Mouse (Mus musculus) liver, embryonic 14.5 days (tissue): Measurements from ENCODE around the gene Trex2. TPM values are rescaled to one million over a fixed set of nuclear protein-coding genes. Genes with fewer than 3 reads are reported as not detected.

Experiments
- ATAC-seq: fragments of 200-750 bp; cut with Nextera tagmentation; 2 replicates; pipeline ENCODE4 v1.8.0; 2017; ENCODE audit warnings: moderate number of reproducible peaks, mild to moderate bottlenecking, moderate library complexity; ENCODE audit not compliant: insufficient read depth
- DNase-seq, 3 experiments: peaks; one replicate each; pipeline ENCODE4 v3.0.0-alpha.2; 2012 to 2013; ENCODE audit warnings: low read depth in 3 of 3, low spot score in 3 of 3
- H3K27ac ChIP-seq: fragments of 300-500 bp; sonication (generic); 2 replicates; pipeline ENCODE4 v1.5.1; 2014; ENCODE audit warnings: moderate library complexity, mild to moderate bottlenecking, control low read depth, inconsistent platforms
- H3K27me3 ChIP-seq: fragments of 300-500 bp; sonication (generic); 2 replicates; pipeline ENCODE4 v1.6.1; 2014; ENCODE audit warnings: mild to moderate bottlenecking, low read length, moderate library complexity; ENCODE audit not compliant: control insufficient read depth, insufficient read depth
- H3K36me3 ChIP-seq: fragments of 300-500 bp; sonication (generic); replicated peaks from 2 replicates; pipeline ENCODE4 v1.6.1; 2014; ENCODE audit warnings: low read depth; ENCODE audit not compliant: control insufficient read depth, insufficient read depth
- H3K4me1 ChIP-seq, 2 experiments: fragments of 200-500 bp in 1 of 2; fragments of 300-500 bp in 1 of 2; sonication (generic) in 1 of 2; replicated peaks; 2 replicates each; pipeline ENCODE4 v1.6.1; 2012 to 2014; ENCODE audit warnings: antibody characterized with exemption in 1 of 2, inconsistent platforms in 1 of 2, low read length in 1 of 2; ENCODE audit not compliant: control insufficient read depth in 2 of 2, insufficient read depth in 2 of 2
- H3K4me2 ChIP-seq: fragments of 300-500 bp; sonication (generic); 2 replicates; pipeline ENCODE4 v1.6.1; 2014; ENCODE audit warnings: low read depth, mild to moderate bottlenecking, control low read depth, moderate library complexity
- H3K4me3 ChIP-seq, 2 experiments: fragments of 200-500 bp in 1 of 2; fragments of 300-500 bp in 1 of 2; sonication (generic) in 1 of 2; 2 replicates each; pipeline ENCODE4 v1.5.1; 2012 to 2014; ENCODE audit warnings: low read depth in 2 of 2, low read length in 2 of 2, mild to moderate bottlenecking in 2 of 2, control low read depth in 1 of 2, inconsistent platforms in 1 of 2, moderate library complexity in 1 of 2; ENCODE audit not compliant: insufficient read depth in 1 of 2
- H3K9ac ChIP-seq: fragments of 300-500 bp; sonication (generic); replicated peaks from 2 replicates; pipeline ENCODE4 v1.6.1; 2014; ENCODE audit warnings: mild to moderate bottlenecking, control low read depth, moderate library complexity
- H3K9me3 ChIP-seq: fragments of 300-500 bp; sonication (generic); 2 replicates; pipeline ENCODE4 v1.6.1; 2016; ENCODE audit warnings: low read length, mixed read lengths; ENCODE audit not compliant: control insufficient read depth
- CTCF ChIP-seq: IDR thresholded peaks from 2 replicates; pipeline ENCODE4 v1.5.1; 2016; ENCODE audit warnings: antibody characterized with exemption, low read depth, control low read depth
- EP300 ChIP-seq: IDR thresholded peaks from 2 replicates; pipeline ENCODE4 v1.6.1; 2016; ENCODE audit warnings: antibody characterized with exemption, low read depth
- WGBS: fragments of 180-500 bp; shearing (Covaris S2); extraction: QIAGEN DNeasy Blood & Tissue Kit; methylation state at CpG from one replicate; pipeline ENCODE4 v1.1.7; 2014; ENCODE audit not compliant: insufficient replicate concordance; 5-methylcytosine and 5-hydroxymethylcytosine counted together
- polyA plus RNA-seq, 2 experiments: library from polyadenylated mRNA; depleted of rRNA in 1 of 2; stranded (reverse) in 1 of 2; unstranded in 1 of 2; fragments of >200 nt; fragmentation: Nextera tagmentation in 1 of 2; extraction: Ambion mirVana in 1 of 2; gene quantifications; 2 replicates each; pipeline versions ENCODE4 v1.2.1 to v1.2.3; 2012 to 2014

Gene Trex2
- polyA plus RNA-seq, 2 experiments: not detected

- ATAC-seq: no peak
- Histone ChIP-seq H3K27ac (no peak overlapping the region), H3K4me1 (peaks cover 0 to 19% of the 10 kb centered on the region in 2 experiments; a peak in 2 of 4 replicates), H3K27me3 (no peaks in the 10 kb centered on the region), H3K4me3 (no peak overlapping the region), H3K4me2 (no peak overlapping the region), H3K9me3 (no peaks in the 10 kb centered on the region), H3K9ac (no peak overlapping the region), H3K36me3 (no peaks in the 10 kb centered on the region)
- TF ChIP-seq CTCF: no peak
- TF ChIP-seq EP300: no peak
- WGBS: 58% methylated on average over 12 of the region's 12 CpGs
- DNase-seq: no peak
These were observed 39.4 kb upstream of the Trex2 start for GRCm38 (mm10) chrX:73474340-73475165.

- no peaks in the 10 kb centered on the region for H3K27me3 ChIP-seq
- H3K4me1 ChIP-seq: peaks cover 0 to 16% of the 10 kb centered on the region in 2 experiments; a peak in 2 of 4 replicates
- no peak overlapping the region for H3K9ac ChIP-seq
- no peak overlapping the region for H3K27ac ChIP-seq
- 41% methylated on average over 3 of the region's 3 CpGs for WGBS
- no peak overlapping the region for H3K4me3 ChIP-seq
- ATAC-seq (no peak), DNase-seq (no peak)
- no peaks in the 10 kb centered on the region for H3K36me3 ChIP-seq
- TF ChIP-seq CTCF: no peak
- TF ChIP-seq EP300: no peak
- no peak overlapping the region for H3K4me2 ChIP-seq
- no peaks in the 10 kb centered on the region for H3K9me3 ChIP-seq
These were observed 36.6 kb upstream of the Trex2 start for GRCm38 (mm10) chrX:73471764-73472163.

GRCm38 (mm10) chrX:73468752-73469151, 33.6 kb upstream of the Trex2 start:
- Histone ChIP-seq H3K4me2 (no peak overlapping the region), H3K27me3 (no peaks in the 10 kb centered on the region), H3K9me3 (no peaks in the 10 kb centered on the region), H3K9ac (no peak overlapping the region), H3K4me1 (no peaks in the 10 kb centered on the region), H3K4me3 (no peak overlapping the region), H3K36me3 (no peaks in the 10 kb centered on the region), H3K27ac (no peak overlapping the region)
- ATAC-seq (no peak), DNase-seq (no peak)
- no peak for TF ChIP-seq CTCF
- no peak for TF ChIP-seq EP300
- WGBS: 57% methylated on average over 1 of the region's 1 CpGs

- WGBS: 57% methylated on average over 3 of the region's 3 CpGs
These were observed 33.2 kb upstream of the Trex2 start for GRCm38 (mm10) chrX:73468330-73468729.

GRCm38 (mm10) chrX:73467446-73468241, 32.5 kb upstream of the Trex2 start:
- no peak overlapping the region for H3K27ac ChIP-seq
- H3K4me2 ChIP-seq: no peak overlapping the region
- H3K9me3 ChIP-seq: no peaks in the 10 kb centered on the region
- no peaks in the 10 kb centered on the region for H3K36me3 ChIP-seq
- H3K9ac ChIP-seq: no peak overlapping the region
- H3K27me3 ChIP-seq: no peaks in the 10 kb centered on the region
- DNase-seq: no peak
- H3K4me1 ChIP-seq: no peaks in the 10 kb centered on the region
- TF ChIP-seq CTCF: no peak
- TF ChIP-seq EP300: no peak
- 44% methylated on average over 5 of the region's 5 CpGs for WGBS
- ATAC-seq: no peak
- no peak overlapping the region for H3K4me3 ChIP-seq

More at GRCm38 (mm10) chrX:73468330-73468729, 33.2 kb upstream of the Trex2 start:
- TF ChIP-seq CTCF (no peak), EP300 (no peak)
- Histone ChIP-seq H3K4me2 (no peak overlapping the region), H3K9ac (no peak overlapping the region), H3K4me1 (no peaks in the 10 kb centered on the region), H3K27ac (no peak overlapping the region), H3K36me3 (no peaks in the 10 kb centered on the region), H3K27me3 (no peaks in the 10 kb centered on the region), H3K4me3 (no peak overlapping the region), H3K9me3 (no peaks in the 10 kb centered on the region)
- no peak for DNase-seq
- ATAC-seq: no peak
